Mouse (Mus musculus) layer of hippocampus, adult 8-10 months (tissue): Measurements from ENCODE around the gene Dnal4. TPM values are rescaled to one million over a fixed set of nuclear protein-coding genes. Genes with fewer than 3 reads are reported as not detected.
A peak's percentile ranks its signal among the peaks of the same experiment; 100 is the strongest.
"Not testable (repeated sequence)": the region's sequence is repeated elsewhere in the genome, so short reads cannot be mapped to it uniquely, and the experiment has no call there.

ENCODE experiments used
- DNase-seq, 2 experiments: peaks; one replicate each; pipeline ENCODE4 v3.0.0; 2022; ENCODE audit warnings: low spot score in 2 of 2
- total RNA-seq, 4 experiments: library from RNA; stranded (reverse); gene quantifications; 2 replicates each; pipeline ENCODE4 v1.2.4; 2022

Gene Dnal4
- 10 to 100 TPM; 45.6 to 58.6 (median 54.5) TPM for total RNA-seq

DNA sequence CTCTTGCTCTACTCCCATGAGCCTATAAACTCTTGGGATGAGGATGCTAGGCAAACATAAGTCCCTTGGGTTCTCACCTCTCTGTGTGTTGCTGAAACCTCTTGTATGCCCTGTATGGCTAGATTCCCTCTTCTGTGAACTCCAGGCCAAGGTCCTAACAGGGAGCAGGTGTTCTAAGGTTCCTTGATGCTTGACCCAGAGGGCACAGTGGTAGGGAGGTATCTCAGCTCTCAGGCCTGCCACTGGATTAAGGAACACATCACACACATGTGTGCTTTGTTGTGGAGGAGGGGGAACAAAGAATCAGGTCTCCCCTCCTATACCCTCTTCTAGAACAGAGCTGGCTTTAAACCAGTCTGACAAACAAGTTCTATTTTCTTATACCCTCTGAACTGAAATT lies at the start of gene Dnal4:
Dnal4 (minus strand) TSS at position 101 of the 400 bp plus-strand sequence.
- no peak for DNase-seq

DNA sequence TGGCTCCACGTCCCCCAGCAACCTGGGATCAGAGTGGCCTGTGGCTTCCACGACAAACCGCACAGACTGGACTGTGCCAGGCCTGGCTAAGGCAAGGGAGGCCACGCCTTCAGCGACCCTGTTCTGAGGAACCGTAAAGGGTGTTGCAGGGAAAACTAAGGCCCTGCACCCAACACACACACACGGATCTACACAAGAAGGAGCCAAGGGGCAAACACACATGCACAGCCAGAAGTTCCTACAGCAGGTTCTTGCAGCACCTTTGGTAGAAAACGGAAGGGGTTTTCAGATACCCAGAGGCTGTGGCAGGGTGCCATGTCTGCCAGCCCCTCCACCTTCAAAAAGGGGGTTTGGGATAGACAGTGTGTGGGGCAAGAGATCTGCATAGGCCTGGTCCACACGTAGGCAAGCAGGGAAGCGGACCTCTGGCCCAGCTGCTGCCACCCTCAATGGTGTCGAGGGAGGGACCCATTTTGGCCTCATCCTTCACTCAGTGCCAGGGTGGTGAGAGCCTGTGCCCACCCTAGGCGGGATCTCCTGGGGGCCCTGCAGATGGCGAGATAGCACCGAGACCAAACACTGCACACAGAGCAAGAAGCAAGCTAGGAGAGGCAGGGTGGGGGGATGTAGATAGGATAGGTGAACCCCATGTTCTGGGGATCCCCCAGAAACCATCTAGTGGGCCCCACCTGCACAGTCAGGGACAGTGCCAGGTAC lies 49.6 kb upstream of the Dnal4 start:
- DNase-seq = no peak

DNA sequence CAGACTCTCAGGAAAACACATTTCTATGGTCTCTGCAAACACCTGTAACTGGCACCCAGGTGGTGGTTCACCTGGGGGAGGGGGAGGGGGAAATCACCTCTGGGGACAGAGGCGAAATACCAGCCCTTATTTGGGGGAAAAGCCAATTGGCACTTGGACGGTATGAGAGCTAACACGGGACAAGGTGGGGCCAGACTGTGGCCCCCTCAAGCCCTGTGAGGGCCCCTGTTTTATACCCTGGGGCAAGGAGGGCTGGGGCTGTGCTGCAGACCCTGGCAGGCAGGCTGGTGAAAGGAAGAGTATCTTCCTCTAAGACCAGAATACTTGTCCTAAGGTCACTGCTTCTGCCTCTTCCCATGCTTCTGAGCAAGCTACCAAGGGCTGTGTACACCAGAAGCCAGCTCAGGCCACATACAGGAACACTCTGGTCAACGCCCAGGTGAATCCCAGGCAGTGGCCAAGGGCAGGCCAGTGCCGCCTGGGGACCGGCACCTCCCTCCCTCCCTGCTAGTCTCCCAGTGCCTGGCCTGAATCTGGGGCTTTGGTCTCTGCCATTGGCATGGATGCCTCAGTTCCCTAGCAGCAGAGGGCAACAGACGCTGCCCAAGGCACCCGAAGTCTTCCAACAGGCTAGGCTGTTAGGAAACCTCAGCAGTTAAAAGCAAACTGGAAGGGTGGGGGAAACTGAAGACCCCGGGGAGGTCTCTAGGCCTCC lies 48.7 kb upstream of the Dnal4 start:
- no peak for DNase-seq

DNA sequence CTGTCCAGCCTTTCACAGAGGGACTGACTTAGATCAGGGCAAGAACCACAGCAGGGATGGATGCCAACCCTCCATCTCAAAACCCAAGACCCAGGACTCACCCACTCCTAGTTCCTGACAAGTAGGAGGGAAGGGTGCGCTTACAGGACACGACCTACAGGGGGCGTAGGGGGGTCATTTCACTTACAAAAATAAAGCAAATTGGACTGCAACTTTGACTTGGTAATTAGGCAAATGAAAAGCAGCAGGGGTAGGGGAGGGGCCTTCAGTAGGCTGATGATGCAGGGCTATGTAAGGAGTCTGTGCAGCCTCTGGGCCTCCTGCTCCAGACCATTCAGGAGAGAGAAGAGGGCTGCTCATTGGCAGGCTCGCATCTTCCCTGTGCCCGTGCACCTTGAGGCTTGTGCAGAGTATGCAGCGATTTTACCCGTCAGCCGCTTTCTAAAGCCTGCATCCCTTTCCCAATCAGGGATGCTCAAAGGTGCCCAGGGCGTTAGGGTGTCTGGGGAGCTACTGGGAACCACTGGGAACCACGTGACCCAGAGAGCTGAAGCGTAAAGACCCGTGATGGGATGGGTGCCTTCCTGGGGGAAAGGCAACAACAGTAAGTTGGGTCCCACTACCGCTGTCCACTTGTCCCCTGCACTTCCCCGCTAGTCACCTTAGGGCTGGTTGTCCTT lies 47.6 kb upstream of the Dnal4 start:
- DNase-seq = no peak

DNA sequence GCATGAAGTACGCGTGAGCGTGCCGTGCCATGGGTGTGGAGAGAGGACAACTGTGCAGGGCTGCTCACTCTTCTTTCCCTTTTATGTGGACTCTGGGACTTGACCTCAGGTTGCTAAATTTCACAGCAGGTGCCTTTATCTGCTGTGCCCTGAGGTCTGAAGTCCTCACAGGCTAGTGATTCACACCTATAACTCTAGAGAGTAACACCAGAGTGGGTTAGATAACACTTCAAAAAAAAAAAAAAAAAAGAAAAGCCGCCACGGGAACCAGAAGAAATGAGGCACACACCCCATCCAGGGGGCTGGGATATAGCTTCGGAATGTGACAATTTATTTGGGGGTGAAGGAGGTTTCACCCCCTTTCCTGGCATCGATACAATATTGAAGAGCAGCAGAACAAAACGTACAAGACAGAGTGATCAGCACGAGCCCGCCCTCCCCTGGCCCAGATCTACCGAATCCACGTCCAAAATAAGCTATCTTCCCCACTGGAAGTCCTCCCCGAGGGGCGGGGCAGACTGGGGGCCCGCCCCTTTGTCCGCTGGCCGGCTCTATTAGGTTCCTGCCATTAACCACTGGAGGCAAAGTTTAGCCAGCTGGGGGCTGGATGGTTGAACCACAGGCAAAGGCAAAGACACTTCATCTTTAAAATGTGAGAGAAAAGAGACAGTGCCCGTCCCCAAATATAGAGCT lies 46.1 kb upstream of the Dnal4 start:
- peak; percentile 39 to 49 for DNase-seq

DNA sequence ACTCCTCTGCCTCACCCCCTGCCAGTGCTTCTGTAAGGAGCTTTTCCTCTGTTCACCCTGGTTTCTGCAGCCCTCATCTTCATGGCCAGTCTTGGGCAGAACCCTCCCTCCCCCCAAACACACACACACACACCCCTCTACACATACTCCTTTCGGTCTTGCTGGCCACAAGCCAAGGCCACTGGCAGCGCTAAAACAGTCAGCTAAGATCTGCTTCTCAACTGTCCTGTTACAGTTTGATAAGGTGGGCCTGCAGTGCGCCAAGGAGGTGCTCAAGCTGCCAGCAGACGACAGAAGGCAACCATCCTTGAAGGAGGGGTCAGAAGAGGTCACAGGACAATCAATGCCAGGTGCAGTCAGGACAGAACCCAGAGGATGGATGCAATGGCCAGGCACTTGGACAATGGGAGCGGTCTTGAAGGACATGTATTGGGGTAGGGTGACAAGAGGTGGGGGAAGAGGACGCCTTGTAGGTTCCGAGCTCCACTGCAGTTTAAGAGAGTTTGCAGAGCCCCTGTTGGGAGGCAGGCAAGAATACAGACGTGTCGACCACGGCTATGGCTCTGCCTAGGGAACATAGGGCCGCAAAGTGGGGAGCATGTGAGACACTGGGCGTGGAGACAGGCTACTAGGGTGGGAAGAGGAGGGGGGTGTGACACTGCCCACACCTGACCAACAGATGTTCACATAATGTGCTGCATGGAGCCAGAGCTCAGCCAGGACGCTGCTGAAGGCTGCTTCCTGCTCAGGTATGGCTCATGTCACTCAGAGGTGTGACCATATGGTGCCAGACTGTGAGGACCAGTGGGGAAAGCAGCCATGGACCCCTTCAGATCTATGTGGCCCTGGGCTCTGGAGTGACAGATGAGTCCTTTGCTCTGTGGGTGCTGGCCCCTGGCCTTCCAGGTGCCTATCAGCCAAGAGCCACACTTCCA lies 44.9 kb upstream of the Dnal4 start:
- no peak for DNase-seq

DNA sequence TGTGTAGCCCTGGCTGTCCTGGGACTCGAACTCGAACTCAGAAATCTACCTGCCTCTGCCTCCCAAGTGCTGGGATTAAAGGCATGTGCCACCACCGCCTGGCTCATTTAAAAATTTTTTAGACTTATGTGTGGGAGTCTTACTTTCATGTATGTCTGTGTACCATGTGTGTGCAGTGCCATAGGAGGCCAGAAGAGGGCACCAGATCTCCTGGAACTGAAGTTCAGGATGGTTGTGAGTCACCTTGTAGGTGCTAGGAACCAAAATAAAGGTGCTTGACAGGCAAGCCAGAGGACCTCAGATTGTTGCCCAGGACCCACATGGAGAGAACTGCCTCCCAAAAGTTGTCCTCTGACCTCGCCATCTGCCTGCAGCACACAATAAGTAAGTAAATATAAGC lies 40.7 kb upstream of the Dnal4 start:
- DNase-seq = no peak

DNA sequence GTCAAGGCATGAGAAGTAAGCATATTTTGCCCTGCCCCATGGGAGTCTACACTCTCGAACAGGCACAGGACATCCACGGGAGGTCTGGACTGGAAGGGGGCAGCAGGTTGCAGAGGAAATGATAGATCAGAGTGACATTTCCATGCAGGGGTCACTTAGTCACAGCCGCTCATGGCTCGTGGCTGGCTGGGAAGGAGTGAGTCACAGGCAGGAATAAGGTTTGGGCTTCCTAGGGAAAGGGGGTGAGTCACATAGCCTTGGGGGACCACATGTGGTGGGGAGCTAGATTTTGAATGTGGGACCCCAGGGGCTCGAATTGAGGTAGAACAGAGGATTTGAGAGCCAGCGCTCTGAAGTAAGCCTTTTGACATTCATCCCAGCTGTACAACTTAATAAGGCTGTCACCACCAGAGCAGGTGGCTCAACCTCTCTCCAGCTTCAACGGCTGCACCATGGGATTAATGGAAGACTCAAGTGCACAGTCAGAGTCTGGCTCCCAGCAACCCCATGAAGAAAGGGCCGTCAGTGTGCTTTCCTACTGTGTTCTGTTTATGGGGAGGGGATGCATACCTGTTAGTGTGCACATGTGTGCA lies 36.1 kb upstream of the Dnal4 start:
- no peak for DNase-seq

DNA sequence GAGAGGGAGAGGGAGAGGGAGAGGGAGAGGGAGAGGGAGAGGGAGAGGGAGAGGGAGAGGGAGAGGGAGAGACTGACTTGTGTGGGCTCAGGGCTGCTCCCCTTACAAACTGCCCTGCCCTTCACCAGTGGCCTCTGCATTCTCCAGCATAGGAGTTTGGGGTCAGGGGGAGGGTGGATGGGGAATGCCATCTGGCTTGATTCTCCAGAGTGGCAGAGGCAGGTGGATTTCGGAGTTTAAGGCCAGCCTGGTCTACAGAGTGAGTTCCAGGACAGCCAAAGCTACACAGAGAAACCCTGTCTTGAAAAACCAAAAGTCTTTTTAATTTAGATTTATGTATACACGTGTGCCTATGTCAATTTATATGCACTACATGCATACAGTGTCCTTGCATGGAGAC lies 35.2 kb upstream of the Dnal4 start:
- not testable (repeated sequence) for DNase-seq

DNA sequence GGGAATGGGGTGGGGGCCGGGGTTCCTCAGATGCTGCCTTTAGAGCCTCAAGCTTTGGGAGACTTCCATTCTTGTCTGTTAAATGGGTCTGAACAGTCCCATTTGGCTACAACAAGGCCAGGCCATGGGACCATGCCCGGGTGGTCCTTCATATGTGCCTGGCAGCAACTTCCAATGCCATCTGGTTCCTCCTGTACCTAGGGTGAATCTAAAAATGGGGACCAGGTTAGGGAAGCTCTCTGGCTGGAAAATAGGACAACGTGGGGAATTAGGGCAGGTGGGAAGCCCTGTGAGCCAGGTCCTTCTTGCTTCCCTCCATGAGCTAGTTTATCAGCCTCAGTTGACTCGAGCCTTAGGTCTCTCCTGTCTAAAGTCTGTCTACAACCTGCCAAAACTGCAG lies 33.3 kb upstream of the Dnal4 start:
- DNase-seq = no peak

DNA sequence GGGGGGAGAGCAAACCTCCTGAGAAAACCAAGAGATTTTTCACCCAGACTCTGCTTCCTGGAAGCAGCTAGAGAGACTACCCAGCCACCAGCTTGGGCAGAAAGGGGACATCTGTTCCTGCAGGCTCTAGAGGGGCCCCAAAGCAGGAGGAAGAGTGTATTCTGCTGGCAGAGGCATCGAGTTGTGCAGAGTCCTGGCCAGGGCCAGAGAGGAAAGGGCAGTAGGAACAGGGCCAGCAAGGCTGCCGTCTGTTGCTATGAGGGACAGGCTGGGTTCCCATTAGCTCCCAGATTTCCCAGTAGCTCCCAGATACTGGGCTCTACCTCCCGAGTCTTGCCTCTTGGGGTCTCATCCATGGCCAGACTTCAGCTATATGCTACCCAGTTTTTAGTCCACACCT lies 32.4 kb upstream of the Dnal4 start:
- DNase-seq = no peak

DNA sequence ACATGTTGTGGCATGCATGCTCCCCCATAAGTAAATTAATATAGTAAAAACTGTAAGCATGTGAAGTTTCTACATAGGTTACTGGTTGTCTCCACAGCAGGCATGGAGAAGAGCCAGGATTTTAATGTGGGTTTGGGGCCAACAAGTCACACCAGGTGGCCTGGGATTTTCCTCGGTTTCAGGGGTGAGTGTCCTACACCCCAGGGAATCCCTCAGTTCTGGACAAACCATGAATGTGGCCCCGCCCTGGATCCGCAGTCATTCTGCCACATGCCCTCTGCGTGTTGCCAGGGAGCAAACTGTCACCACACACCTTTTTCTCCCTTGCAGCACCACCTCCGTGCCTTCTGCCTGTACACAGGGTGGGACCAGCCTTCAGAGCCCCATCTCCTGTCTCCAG lies 31.0 kb upstream of the Dnal4 start:
- no peak for DNase-seq

DNA sequence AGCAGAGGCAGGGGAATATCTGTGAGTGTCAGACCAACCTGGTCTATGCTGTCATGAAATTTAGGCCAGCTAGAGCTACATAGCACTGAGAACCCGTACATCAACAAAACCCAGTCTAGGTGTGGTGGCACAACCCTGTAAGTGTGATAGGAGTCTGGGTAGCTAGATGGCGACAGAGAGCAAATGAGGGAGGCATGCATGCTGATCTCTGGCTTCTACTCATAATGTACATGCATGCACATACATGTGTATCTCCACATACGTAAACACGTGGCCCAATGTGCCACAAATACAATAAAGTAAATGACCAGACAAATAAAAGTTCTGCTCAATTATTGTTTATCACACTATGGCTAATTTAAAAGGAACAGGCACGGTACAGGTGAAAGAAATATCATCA lies 30.5 kb upstream of the Dnal4 start:
- DNase-seq = no peak

DNA sequence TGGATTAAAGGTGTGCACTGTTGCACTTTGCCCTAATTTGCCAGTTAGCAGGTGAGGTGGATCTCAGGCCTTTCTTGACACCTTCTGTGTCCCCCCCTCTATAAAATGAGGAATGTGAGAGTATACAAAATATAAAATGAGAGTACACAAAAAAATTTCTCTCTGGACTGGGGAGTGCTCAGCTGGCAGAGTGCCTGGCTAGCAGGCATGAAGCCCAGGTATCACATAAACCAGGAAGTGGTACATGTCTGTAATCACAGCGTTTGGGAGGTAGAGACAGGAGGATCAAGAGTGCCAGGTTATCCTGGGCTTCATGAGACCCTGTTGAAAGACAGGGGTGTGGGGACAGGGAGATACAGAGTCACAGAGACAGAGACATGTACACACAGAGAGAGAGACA lies 29.4 kb upstream of the Dnal4 start:
- DNase-seq = no peak

DNA sequence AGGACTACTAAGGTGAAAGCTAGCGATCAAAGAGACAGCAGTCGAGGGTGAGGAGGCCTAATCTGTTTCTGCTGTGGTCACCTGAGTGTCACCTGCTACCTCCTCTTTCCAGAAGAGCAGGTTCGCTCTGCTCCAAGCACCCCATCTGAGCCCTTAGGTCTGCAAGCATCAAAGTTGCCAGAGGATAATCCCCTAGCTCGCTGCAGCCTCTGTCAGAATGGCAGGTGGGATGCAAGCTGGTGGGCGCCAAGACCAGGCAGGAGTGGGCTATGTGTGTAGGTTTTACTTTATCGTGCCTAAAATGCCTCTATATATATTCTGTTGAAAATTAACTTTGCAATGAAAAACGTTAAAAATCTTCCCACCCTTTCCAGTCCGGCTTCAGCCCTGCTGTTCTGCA lies 27.6 kb upstream of the Dnal4 start:
- no peak for DNase-seq

DNA sequence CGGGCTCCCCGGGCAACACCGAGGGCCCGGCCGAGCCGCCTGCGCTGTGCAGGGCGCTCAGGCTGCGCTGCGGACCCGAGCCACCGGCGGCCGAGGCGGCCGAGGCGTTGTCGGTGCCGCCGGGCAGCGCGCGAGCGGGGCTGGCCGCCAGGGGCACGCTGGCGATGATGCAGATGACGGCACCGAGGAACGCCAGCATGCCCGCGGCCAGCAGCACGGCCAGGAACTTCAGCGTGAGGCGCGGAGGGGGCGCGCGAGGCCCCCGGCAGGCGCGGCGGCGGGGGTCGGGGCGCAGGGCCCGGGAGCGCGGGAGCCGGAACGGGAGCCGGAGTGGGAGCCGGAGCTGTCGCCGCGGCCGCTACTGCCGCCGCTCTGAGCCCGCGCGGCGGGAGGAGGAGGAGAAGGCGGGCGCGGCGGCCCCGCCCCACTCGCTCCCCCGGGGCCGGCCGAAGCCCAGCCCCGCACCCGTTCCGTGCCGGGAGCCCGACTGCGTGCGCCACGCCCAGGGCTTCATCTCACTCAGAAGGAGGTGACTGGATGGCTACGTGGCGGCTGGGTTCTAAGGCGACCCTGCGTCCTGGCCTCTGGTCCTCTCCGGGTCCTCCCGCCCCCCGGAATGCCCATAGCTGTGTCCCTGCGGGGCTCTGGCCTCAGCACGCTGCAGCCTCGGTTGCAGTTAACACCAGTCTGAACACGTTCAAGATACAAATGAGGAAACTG lies 26.9 kb upstream of the Dnal4 start, which contains the start of gene Nptxr:
Nptxr (minus strand) TSS at position 415 of the 720 bp plus-strand sequence.
- DNase-seq = peak in 1 of 2 experiments; percentile 69

DNA sequence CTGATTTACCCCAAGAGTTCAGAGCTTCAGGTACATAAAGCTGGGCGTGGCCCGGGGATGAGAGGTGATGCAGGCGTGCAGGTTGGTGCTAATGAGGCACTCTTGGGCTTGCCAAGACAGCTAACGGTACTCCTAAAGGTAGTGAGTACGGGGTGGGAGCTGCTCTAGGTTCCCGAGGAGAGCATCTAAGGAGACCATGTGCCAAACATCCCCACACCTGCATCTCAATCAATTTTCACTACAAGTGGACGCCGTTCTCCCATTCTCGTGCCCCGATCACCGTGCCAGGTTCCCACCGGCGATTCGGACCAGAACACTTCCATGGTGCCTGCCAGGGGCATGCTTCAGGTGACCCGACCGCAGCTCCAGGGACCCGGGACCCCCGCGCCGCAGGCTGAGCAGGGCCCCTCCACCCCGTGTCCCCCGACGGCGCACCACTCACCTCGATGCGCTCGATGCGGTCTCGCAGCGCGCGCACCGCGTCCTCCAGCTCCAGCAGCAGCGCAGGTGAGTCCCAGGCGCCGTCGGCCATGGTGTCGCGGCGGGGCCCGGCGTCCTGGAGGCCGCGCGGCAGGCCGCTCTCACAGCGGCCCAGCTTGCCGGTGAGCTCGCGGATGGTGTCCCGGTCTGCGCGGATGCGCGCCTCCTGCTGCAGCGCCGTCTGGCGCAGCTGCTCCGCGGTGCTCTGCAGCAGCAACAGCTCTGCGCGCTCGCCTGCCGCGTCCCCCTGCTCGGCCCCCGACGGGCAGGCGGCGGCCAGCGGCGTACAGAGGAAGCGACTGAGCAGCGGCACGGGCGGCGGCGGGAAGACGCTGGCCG lies 26.1 kb upstream of the Dnal4 start:
- DNase-seq = no peak

DNA sequence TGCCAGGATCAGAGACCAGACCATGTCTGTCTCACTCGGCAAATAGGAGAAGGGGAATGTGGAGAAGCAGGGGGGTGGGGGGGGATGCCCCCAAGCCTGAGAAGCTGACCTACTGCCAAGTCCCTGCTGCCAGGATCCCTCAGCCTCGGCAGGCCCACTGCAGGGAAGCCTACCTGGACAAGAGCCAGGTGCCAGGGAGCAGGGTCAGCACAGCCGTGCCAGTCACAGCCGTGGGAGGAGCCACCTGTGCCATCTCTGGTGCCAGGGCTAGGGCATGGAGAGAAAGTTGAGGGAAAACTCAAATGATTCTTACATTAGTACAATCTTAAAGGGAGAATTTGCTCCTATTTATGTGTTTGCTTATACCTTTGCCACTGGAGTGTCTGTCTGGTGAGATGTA lies 24.7 kb upstream of the Dnal4 start:
- no peak for DNase-seq

DNA sequence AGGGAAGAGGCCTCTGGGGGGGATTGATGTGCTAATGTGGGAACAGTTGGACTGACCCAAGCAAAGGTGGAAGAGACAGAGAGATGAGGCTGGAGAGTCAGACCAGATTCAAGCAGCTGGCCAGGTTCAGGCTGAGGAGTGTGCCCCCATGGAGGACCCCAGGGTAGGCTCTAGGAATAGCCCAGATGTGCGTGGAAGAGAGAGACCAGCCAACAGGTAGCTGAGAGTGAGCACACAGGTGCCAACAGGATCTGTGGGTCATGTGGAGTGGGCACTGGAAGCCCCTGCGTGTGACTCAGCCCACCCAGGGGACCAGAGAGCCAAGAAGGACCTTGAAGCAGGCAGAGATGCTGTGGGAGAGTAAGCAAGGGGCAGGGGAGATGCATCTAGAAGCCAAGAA lies 24.0 kb upstream of the Dnal4 start:
- no peak for DNase-seq
